Mouse (Mus musculus): ENCODE results near the gene Ceacam18. TPM values are rescaled to one million over a fixed set of nuclear protein-coding genes. Genes with fewer than 3 reads are reported as not detected.
"Not testable (repeated sequence)": the region's sequence is repeated elsewhere in the genome, so short reads cannot be mapped to it uniquely, and the experiment has no call there.

The Ceacam18 gene
- polyA plus RNA-seq, 1 experiment from 2014 or later = 0.08 TPM

GRCm38 (mm10) chr7:43633940-43634339 lies 567 bp upstream of the Ceacam18 start:
- H3K27ac ChIP-seq (replicated peaks) = no peak overlapping the region
- no peak for ATAC-seq (ENCODE audit: low FRiP score, low read depth)
- no peak overlapping the region for H3K4me2 ChIP-seq
- H3K9me3 ChIP-seq = no peaks in the 10 kb centered on the region
- WGBS = 67% methylated on average over 4 of the region's 4 CpGs
- H3K9ac ChIP-seq = no peak overlapping the region
- no peaks in the 10 kb centered on the region for H3K36me3 ChIP-seq
- H3K4me1 ChIP-seq (replicated peaks) = no peaks in the 10 kb centered on the region
- no peaks in the 10 kb centered on the region for H3K27me3 ChIP-seq
- no peak overlapping the region for H3K4me3 ChIP-seq

DNA sequence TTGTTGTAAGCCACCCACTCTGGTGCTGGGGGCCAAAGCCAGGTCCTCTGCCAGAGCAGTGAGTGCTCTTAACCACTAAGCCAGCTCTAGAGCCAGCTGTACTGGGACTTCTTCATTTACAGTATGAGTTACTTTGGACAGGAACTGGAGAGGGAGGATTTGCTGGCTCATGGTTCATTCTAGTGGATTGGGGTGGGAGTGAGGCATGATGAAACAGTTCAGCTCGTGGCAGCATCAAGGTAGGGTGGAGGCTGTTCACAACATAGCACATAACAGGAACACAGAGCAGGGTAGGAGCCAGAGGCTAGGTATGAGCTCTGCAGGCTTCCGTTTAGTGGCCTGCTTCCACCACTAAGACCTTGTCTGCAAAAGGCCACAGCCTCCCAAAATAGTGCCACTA lies 1.7 kb downstream of the Ceacam18 start:
- 75% methylated on average over 2 of the region's 2 CpGs for WGBS
- Histone ChIP-seq H3K4me2 (no peak overlapping the region), H3K36me3 (no peaks in the 10 kb centered on the region), H3K27ac (replicated peaks) (no peak overlapping the region), H3K4me3 (no peak overlapping the region), H3K4me1 (replicated peaks) (no peaks in the 10 kb centered on the region), H3K9ac (no peak overlapping the region), H3K9me3 (no peaks in the 10 kb centered on the region), H3K27me3 (no peaks in the 10 kb centered on the region)
- no peak for ATAC-seq (ENCODE audit: low FRiP score, low read depth)

DNA sequence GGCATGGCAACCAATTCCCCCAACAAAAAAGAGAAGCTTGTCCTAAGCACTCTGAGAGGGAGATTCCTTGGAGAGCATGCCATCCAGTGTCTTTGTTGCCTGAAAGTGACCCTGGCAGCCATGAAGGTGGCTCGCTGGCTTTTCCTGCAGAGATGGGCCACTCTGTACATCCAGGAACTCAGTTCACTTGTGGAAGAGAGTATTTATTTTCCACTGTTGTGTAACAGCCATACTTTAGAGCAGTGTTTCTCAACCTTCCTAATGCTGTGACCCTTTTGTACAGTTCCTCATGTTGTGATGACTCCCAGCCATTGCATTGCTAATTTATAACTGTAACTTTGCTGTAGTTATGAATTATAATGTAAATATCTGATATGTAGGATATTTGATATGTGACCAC lies 2.6 kb downstream of the Ceacam18 start:
- Histone ChIP-seq H3K27me3 (no peaks in the 10 kb centered on the region), H3K4me2 (no peak overlapping the region), H3K27ac (replicated peaks) (no peak overlapping the region), H3K9ac (no peak overlapping the region), H3K9me3 (no peaks in the 10 kb centered on the region), H3K36me3 (no peaks in the 10 kb centered on the region), H3K4me3 (no peak overlapping the region), H3K4me1 (replicated peaks) (no peaks in the 10 kb centered on the region)
- 67% methylated on average over 1 of the region's 1 CpGs for WGBS
- no peak for ATAC-seq (ENCODE audit: low FRiP score, low read depth)

- Histone ChIP-seq H3K9me3 (no peaks in the 10 kb centered on the region), H3K36me3 (no peaks in the 10 kb centered on the region), H3K27me3 (no peaks in the 10 kb centered on the region), H3K27ac (replicated peaks) (no peak overlapping the region), H3K9ac (no peak overlapping the region), H3K4me1 (replicated peaks) (no peaks in the 10 kb centered on the region), H3K4me2 (no peak overlapping the region), H3K4me3 (no peak overlapping the region)
- ATAC-seq (ENCODE audit: low FRiP score, low read depth) = no peak
- WGBS = 87% methylated on average over 5 of the region's 5 CpGs
Measured at GRCm38 (mm10) chr7:43642587-43642986, 8.1 kb downstream of the Ceacam18 start.

GRCm38 (mm10) chr7:43643046-43643652 lies 8.6 kb downstream of the Ceacam18 start:
- Histone ChIP-seq H3K4me2 (no peak overlapping the region), H3K9me3 (no peaks in the 10 kb centered on the region), H3K27ac (replicated peaks) (no peak overlapping the region), H3K4me3 (no peak overlapping the region), H3K9ac (no peak overlapping the region), H3K4me1 (replicated peaks) (no peaks in the 10 kb centered on the region), H3K36me3 (no peaks in the 10 kb centered on the region), H3K27me3 (no peaks in the 10 kb centered on the region)
- 81% methylated on average over 17 of the region's 17 CpGs for WGBS
- ATAC-seq (ENCODE audit: low FRiP score, low read depth) = no peak

DNA sequence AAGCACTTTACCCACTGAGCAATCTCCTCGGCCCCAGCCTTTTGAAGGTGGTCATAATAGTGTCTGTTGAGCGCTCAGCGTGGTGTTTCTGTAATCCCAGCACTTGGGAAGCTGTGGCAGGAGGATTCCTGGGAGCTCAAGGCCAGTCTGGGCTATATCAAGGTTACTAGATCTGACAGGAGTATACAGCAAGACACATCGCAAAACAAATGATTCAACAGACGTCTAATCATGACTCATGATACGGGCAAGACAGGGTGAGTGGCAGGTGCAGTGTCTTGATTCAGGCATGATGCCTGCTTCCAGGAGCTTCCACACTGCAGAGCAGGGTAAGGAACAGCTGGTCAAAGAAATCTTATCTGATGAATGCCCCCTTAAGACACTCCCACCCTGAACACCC lies 18.2 kb downstream of the Ceacam18 start:
- 93% methylated on average over 6 of the region's 6 CpGs for WGBS
- H3K9me3 ChIP-seq = no peaks in the 10 kb centered on the region
- no peak overlapping the region for H3K4me3 ChIP-seq
- H3K4me2 ChIP-seq = no peak overlapping the region
- H3K36me3 ChIP-seq = no peaks in the 10 kb centered on the region
- no peak for ATAC-seq (ENCODE audit: low FRiP score, low read depth)
- H3K27me3 ChIP-seq = no peaks in the 10 kb centered on the region
- H3K4me1 ChIP-seq (replicated peaks) = no peaks in the 10 kb centered on the region
- H3K9ac ChIP-seq = no peak overlapping the region
- H3K27ac ChIP-seq (replicated peaks) = no peak overlapping the region

DNA sequence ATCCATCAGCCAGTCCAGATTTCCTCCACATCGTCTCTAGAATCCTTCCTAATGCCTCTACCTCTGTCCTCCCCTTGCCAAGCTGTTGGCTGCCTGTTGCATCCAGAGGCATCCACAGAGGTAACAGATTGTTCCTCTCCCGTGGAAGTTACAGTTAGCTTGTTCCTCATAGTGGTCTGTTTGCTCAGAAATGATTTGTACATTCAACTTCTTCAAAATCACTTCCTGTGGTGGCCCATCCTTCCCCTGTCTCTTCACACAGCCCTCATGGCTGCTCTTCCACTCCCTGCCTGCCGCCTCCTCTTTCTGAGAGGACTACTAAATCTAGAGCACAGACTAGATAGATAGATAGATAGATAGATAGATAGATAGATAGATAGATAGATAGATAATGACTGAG lies 20.0 kb downstream of the Ceacam18 start:
- no peaks in the 10 kb centered on the region for H3K27me3 ChIP-seq
- H3K36me3 ChIP-seq = no peaks in the 10 kb centered on the region
- no peak overlapping the region for H3K4me2 ChIP-seq
- WGBS = 83% methylated on average over 3 of the region's 3 CpGs
- no peaks in the 10 kb centered on the region for H3K4me1 ChIP-seq (replicated peaks)
- no peak overlapping the region for H3K9ac ChIP-seq
- ATAC-seq (ENCODE audit: low FRiP score, low read depth) = no peak
- no peaks in the 10 kb centered on the region for H3K9me3 ChIP-seq
- no peak overlapping the region for H3K27ac ChIP-seq (replicated peaks)
- no peak overlapping the region for H3K4me3 ChIP-seq

DNA sequence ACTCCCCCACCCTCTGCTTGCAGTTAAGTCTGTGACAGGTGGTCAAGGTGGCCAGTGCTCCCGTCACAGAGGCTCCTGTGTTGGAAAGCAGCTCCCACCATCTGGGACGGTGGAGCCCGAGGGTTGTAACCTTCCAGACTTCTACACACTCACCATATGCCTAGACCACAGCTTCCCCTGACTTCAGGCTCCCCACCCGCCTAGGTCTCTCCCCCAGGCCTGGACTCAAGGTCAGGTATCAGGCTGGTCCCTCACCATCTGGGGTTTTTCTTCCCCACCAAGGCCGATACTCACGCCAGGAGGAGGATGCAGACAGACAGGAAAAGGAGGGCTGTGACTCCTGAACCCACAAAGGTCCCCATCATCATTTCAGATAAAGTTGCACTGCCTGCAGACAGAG lies 21.7 kb downstream of the Ceacam18 start:
- H3K27ac ChIP-seq (replicated peaks) = no peak overlapping the region
- no peaks in the 10 kb centered on the region for H3K36me3 ChIP-seq
- H3K4me3 ChIP-seq = no peak overlapping the region
- H3K4me1 ChIP-seq (replicated peaks) = no peaks in the 10 kb centered on the region
- H3K27me3 ChIP-seq = no peaks in the 10 kb centered on the region
- no peak overlapping the region for H3K9ac ChIP-seq
- no peaks in the 10 kb centered on the region for H3K9me3 ChIP-seq
- no peak for ATAC-seq (ENCODE audit: low FRiP score, low read depth)
- no peak overlapping the region for H3K4me2 ChIP-seq
- WGBS = 85% methylated on average over 6 of the region's 6 CpGs

- ATAC-seq (ENCODE audit: low FRiP score, low read depth) = no peak
- Histone ChIP-seq H3K36me3 (no peaks in the 10 kb centered on the region), H3K9me3 (no peaks in the 10 kb centered on the region), H3K27me3 (no peaks in the 10 kb centered on the region), H3K4me2 (no peak within 1 kb of the TSS), H3K9ac (no peak within 1 kb of the TSS), H3K4me1 (replicated peaks) (no peaks in the 10 kb centered on the region), H3K27ac (replicated peaks) (no peak within 1 kb of the TSS), H3K4me3 (no peak within 1 kb of the TSS)
- 62% methylated on average over 1 of the region's 1 CpGs for WGBS
Measured at GRCm38 (mm10) chr7:43660002-43660401, 25.5 kb downstream of the Ceacam18 start, which contains the start of gene Siglece. Gene Siglece, minus strand, starts transcription at chr7:43660161.

GRCm38 (mm10) chr7:43662804-43663203 lies 28.3 kb downstream of the Ceacam18 start:
- ATAC-seq (ENCODE audit: low FRiP score, low read depth) = no peak
- Histone ChIP-seq H3K4me1 (replicated peaks) (no peaks in the 10 kb centered on the region), H3K9ac (no peak overlapping the region), H3K27me3 (no peaks in the 10 kb centered on the region), H3K9me3 (no peaks in the 10 kb centered on the region), H3K36me3 (no peaks in the 10 kb centered on the region), H3K4me3 (no peak overlapping the region), H3K4me2 (no peak overlapping the region), H3K27ac (replicated peaks) (no peak overlapping the region)
- 80% methylated on average over 1 of the region's 1 CpGs for WGBS

- not testable (repeated sequence) for H3K4me2 ChIP-seq; H3K36me3 ChIP-seq; H3K4me3 ChIP-seq; H3K9ac ChIP-seq; H3K27me3 ChIP-seq; ATAC-seq (ENCODE audit: low FRiP score, low read depth); H3K4me1 ChIP-seq (replicated peaks); H3K27ac ChIP-seq (replicated peaks); H3K9me3 ChIP-seq
- 92% methylated on average over 4 of the region's 4 CpGs for WGBS
Measured at GRCm38 (mm10) chr7:43667221-43667620, 32.7 kb downstream of the Ceacam18 start.

DNA sequence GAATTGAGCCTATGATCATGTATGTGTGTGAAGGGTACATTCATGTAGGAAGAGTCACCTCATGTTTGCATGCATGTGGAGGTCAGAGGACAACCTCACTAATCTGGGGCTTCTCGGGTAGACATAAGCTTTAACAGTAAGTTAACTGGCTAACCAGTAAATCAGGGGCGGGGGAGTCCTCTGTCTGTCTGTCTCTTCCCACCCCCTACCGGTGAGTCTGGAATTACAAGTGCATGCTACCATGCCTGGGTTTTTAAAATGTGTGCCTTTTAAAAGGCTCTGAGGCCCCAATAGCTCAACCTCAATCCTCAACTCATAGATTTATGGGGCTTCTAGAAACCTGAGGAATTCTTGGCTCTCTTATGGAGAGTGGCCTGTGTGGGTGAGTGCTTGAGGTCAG lies 34.1 kb downstream of the Ceacam18 start:
- no peak for ATAC-seq (ENCODE audit: low FRiP score, low read depth)
- no peak overlapping the region for H3K9ac ChIP-seq
- H3K9me3 ChIP-seq = no peaks in the 10 kb centered on the region
- H3K4me3 ChIP-seq = no peak overlapping the region
- H3K4me2 ChIP-seq = no peak overlapping the region
- 22% methylated on average over 3 of the region's 3 CpGs for WGBS
- H3K4me1 ChIP-seq (replicated peaks) = peaks cover 8% of the 10 kb centered on the region
- no peak overlapping the region for H3K27ac ChIP-seq (replicated peaks)
- no peaks in the 10 kb centered on the region for H3K36me3 ChIP-seq
- H3K27me3 ChIP-seq = no peaks in the 10 kb centered on the region

All from hindbrain, embryonic 15.5 days (tissue).